Mouse (Mus musculus) lung, embryonic 15.5 days (tissue): Measurements from ENCODE around the gene Cyb561a3. TPM values are rescaled to one million over a fixed set of nuclear protein-coding genes. Genes with fewer than 3 reads are reported as not detected.
A peak's percentile ranks its signal among the peaks of the same experiment; 100 is the strongest.

Experiments
- ATAC-seq: fragments of 200-750 bp; cut with Nextera tagmentation; 2 replicates; pipeline ENCODE4 v1.8.0; 2017; ENCODE audit warnings: moderate number of reproducible peaks, borderline replicate concordance; ENCODE audit not compliant: low FRiP score, low TSS enrichment; ENCODE audit errors: extremely low read depth
- H3K27ac ChIP-seq: fragments of 300-500 bp; sonication (generic); 2 replicates; pipeline ENCODE4 v1.5.1; 2015; ENCODE audit warnings: moderate library complexity, mild to moderate bottlenecking, inconsistent platforms
- H3K27me3 ChIP-seq: fragments of 300-500 bp; sonication (generic); 2 replicates; pipeline ENCODE4 v1.6.1; 2015; ENCODE audit warnings: inconsistent platforms
- H3K36me3 ChIP-seq: fragments of 300-500 bp; sonication (generic); 2 replicates; pipeline ENCODE4 v1.6.1; 2015; ENCODE audit warnings: inconsistent platforms
- H3K4me1 ChIP-seq: fragments of 300-500 bp; sonication (generic); 2 replicates; pipeline ENCODE4 v1.6.1; 2015; ENCODE audit warnings: inconsistent platforms
- H3K4me2 ChIP-seq: fragments of 300-500 bp; sonication (generic); 2 replicates; pipeline ENCODE4 v1.6.1; 2015; ENCODE audit warnings: inconsistent platforms, mild to moderate bottlenecking, moderate library complexity
- H3K4me3 ChIP-seq: fragments of 300-500 bp; sonication (generic); 2 replicates; pipeline ENCODE4 v1.5.1; 2015; ENCODE audit warnings: mild to moderate bottlenecking, inconsistent platforms
- H3K9ac ChIP-seq: fragments of 300-500 bp; sonication (generic); 2 replicates; pipeline ENCODE4 v1.6.1; 2015; ENCODE audit warnings: inconsistent platforms
- H3K9me3 ChIP-seq: fragments of 300-500 bp; sonication (generic); 2 replicates; pipeline ENCODE4 v1.6.1; 2016; ENCODE audit warnings: inconsistent platforms
- WGBS: fragments of 180-500 bp; shearing (Covaris S2); methylation state at CpG from one replicate; pipeline ENCODE4 v1.1.7; 2015; 5-methylcytosine and 5-hydroxymethylcytosine counted together
- polyA plus RNA-seq: library from polyadenylated mRNA; unstranded; fragments of >200 nt; fragmentation: Nextera tagmentation; extraction: Ambion mirVana; gene quantifications from 2 replicates; pipeline ENCODE4 v1.2.1, GENCODE M21; 2015

The Cyb561a3 gene
- polyA plus RNA-seq, 1 experiment from 2014 or later: 21.7 TPM

DNA sequence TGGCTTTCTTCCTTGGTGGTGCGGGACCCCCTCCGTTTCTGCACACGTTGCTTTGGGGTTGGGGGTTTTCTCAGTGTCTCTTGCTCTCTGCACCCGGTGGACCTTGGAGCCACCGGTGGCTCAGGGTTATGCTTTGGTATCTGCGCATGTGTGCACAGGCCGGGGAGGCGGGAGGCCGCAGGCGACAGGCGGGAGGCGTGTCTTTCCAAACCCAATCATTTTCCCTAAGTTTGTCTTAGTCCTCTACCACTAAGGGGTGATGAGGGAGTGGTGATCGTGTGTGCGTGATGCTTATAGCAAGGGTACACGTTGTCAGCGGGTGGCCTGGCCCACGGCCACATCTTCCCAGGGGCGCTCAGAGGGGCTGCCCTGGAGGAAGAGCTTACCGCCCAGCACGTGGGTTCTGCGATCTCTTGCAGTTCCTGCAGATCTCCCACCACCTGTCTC, 57.9 kb downstream of the Cyb561a3 start:
- Histone ChIP-seq H3K27ac (no peak overlapping the region), H3K9me3 (no peaks in the 10 kb centered on the region), H3K27me3 (no peaks in the 10 kb centered on the region; the same call in 1 of the 2 replicates), H3K4me2 (peak overlapping the region; percentile 85), H3K4me3 (peak overlapping the region; percentile 38), H3K36me3 (peaks cover 10% of the 10 kb centered on the region), H3K4me1 (peaks cover 18% of the 10 kb centered on the region), H3K9ac (peak overlapping the region; percentile 44)
- 5% methylated on average over 21 of the region's 21 CpGs for WGBS
- peak; percentile 80 for ATAC-seq

DNA sequence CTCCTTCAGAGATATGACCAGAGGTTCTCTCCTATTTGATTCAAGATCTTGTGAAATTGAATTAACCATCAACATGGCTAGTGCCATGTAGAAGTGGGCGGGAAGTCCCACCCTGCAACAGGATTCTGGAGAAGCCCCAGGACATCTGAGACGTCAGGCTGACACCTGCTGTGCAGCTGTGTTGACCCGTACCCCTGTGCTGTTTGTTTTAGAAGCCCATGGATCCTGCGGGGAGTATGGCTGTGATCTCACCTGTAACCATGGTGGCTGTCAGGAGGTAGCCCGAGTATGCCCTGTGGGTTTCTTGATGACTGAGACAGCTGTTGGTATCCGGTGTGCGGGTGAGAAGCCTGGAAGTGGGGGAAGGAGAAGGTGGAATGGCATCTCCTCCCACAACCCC, 60.9 kb downstream of the Cyb561a3 start:
- Histone ChIP-seq H3K9ac (no peak overlapping the region), H3K9me3 (no peaks in the 10 kb centered on the region), H3K36me3 (no peaks in the 10 kb centered on the region), H3K4me2 (no peak overlapping the region), H3K4me3 (no peak overlapping the region), H3K27me3 (no peaks in the 10 kb centered on the region; the same call in 1 of the 2 replicates), H3K4me1 (peaks cover 18% of the 10 kb centered on the region), H3K27ac (no peak overlapping the region)
- 34% methylated on average over 7 of the region's 7 CpGs for WGBS
- ATAC-seq: no peak

DNA sequence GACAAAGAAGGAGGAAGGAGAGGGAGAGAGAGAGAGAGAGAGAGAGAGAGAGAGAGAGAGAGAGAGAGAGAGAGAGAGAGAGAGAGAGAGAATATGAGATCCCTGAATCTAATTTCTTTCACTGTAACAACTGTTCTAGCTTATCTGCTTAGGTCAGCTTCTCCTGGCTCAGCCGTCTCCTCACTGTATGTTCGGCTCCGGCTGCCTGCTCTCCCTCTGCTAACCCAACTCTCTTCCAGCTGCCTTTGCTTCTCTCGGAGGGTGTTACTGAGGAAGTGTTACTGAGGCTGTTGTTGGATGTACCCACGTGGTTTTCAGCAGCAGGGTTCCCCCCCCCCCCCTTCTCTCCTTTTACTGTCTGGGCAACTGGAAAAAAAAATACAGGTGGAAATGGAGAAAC, 63.1 kb downstream of the Cyb561a3 start:
- H3K27ac ChIP-seq: no peak overlapping the region
- no peaks in the 10 kb centered on the region for H3K36me3 ChIP-seq
- H3K9me3 ChIP-seq: no peaks in the 10 kb centered on the region
- H3K4me1 ChIP-seq: peaks cover 3% of the 10 kb centered on the region
- H3K4me2 ChIP-seq: no peak overlapping the region
- ATAC-seq: no peak
- no peaks in the 10 kb centered on the region; the same call in 1 of the 2 replicates for H3K27me3 ChIP-seq
- no peak overlapping the region for H3K9ac ChIP-seq
- 3% methylated on average over 5 of the region's 5 CpGs for WGBS
- H3K4me3 ChIP-seq: no peak overlapping the region

DNA sequence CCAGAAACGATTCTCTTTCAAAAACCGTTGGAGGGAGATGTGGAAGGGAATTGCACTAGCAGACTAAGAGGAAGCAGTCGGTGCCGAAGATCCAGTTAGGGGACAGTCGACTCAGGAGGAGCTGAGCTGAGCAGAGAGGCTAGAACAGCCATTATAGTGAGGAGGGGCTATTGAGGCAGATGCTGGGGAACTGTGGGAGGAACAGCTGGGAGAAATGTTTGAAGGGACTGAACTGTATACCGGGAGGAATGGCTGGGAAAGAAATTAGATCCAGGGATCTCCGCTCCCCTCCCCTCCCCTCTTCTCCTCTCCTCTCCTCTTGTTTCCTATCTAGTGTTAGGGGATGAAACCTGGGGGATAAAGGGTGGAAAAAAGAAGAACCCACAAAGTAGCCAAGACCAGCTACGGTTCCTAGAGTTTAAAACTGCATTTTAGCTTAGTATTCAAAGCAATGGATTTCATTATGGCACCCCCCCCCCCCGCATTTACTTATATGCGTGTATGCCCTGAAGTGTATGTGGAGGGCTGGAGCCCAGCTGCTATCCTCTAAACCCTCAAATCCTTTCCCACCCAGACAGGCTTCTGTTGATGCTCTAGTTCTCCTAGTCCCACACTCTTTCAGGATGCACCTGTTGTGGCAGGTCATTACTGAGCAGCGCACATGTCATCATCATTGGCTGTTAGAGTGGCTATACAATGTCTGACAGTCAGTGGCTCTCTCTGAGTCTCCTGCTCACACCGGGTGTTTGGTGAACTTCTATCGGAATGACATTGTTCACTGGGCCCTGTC, 63.8 kb downstream of the Cyb561a3 start:
- H3K27ac ChIP-seq: no peak overlapping the region
- H3K4me3 ChIP-seq: no peak overlapping the region
- no peaks in the 10 kb centered on the region for H3K9me3 ChIP-seq
- H3K4me1 ChIP-seq: no peaks in the 10 kb centered on the region
- H3K4me2 ChIP-seq: no peak overlapping the region
- 44% methylated on average over 13 of the region's 13 CpGs for WGBS
- no peak for ATAC-seq
- H3K36me3 ChIP-seq: no peaks in the 10 kb centered on the region
- no peaks in the 10 kb centered on the region for H3K27me3 ChIP-seq
- H3K9ac ChIP-seq: no peak overlapping the region

Other genes with a start within 250 kb of the Cyb561a3 start
- 2.1 TPM in 2 replicates for gene Syt7, start 188.1 kb upstream of the Cyb561a3 start, polyA plus RNA-seq
- gene Lrrc10b, start 119.7 kb upstream of the Cyb561a3 start, polyA plus RNA-seq: 0.79 and 1.1 TPM in 2 replicates
- gene Ppp1r32, start 94.2 kb upstream of the Cyb561a3 start, polyA plus RNA-seq: 0.81 and 0.87 TPM in 2 replicates
- gene Cpsf7, start 51.9 kb upstream of the Cyb561a3 start, polyA plus RNA-seq: 37.0 and 38.4 TPM in 2 replicates
- gene Sdhaf2, start 51.0 kb upstream of the Cyb561a3 start, polyA plus RNA-seq: 56.5 and 56.6 TPM in 2 replicates
- gene Tmem216, start 20.9 kb upstream of the Cyb561a3 start, polyA plus RNA-seq: 44.5 and 44.6 TPM in 2 replicates
- 39.4 and 40.3 TPM in 2 replicates for gene Tmem138, start 190 bp downstream of the Cyb561a3 start, polyA plus RNA-seq
- 369 and 379 TPM in 2 replicates for gene Ddb1, start 28.2 kb downstream of the Cyb561a3 start, polyA plus RNA-seq
- 16.1 and 16.2 TPM in 2 replicates for gene Tkfc, start 28.5 kb downstream of the Cyb561a3 start, polyA plus RNA-seq
- 0.52 and 1.3 TPM in 2 replicates for gene Vwce, start 57.0 kb downstream of the Cyb561a3 start, polyA plus RNA-seq
- not detected in 2 replicates for gene Pga5, start 100.9 kb downstream of the Cyb561a3 start, polyA plus RNA-seq
- 30.3 and 33.4 TPM in 2 replicates for gene Vps37c, start 111.6 kb downstream of the Cyb561a3 start, polyA plus RNA-seq
- 0.45 and 0.91 TPM in 2 replicates for gene Cd5, start 161.8 kb downstream of the Cyb561a3 start, polyA plus RNA-seq